Mouse (Mus musculus) cerebellum, adult (tissue): ENCODE measurements around the gene C130032M10Rik.

Experiments used
- ATAC-seq: cut with Nextera tagmentation; 2 replicates; pipeline ENCODE4 v1.9.2; 2017; ENCODE audit warnings: mild to moderate bottlenecking, moderate library complexity, mixed read lengths; ENCODE audit not compliant: insufficient number of reproducible peaks, low FRiP score, low TSS enrichment

C130032M10Rik gene

DNA sequence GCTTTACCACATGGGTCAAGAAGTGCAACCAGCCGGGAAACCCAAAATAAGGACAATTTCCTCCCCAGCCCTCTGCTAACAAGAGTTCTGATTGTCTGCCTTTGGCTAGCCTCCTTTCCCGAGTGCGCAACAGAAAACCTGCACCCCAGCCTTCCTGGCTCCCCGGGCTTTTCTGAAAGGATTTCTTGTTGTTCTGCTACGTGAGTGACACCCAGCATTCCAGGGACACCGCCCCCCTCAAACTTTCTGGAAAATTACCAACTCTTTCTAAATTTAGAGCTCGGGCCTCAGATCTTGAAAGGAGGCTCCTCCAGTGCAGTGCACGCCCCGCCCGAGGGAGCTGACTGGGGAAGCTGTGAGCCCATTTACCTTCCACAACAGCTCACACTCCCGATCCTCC, at the start of gene C130032M10Rik:
C130032M10Rik (plus strand) TSS at position 334 of the 400 bp plus-strand sequence.
- no peak for ATAC-seq

DNA sequence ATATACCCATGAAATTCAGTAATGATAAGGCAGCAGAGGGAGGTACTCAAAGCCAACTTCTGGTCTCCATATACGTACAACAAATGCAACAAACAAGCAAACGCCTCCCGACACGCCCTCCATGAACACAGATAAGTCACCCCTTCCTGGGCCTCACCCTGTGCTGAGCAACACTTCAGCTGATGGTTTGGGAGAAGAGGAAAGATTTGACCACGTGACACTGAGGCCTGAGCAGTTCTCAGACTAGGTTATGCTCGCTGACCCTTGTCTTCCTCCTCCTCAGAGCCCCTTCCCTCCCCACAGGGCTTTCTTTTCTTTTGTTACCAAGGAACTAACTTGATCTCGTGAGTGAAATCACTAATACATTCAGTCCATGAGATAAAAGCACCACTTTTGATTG, 48.6 kb upstream of the C130032M10Rik start:
- no peak for ATAC-seq

DNA sequence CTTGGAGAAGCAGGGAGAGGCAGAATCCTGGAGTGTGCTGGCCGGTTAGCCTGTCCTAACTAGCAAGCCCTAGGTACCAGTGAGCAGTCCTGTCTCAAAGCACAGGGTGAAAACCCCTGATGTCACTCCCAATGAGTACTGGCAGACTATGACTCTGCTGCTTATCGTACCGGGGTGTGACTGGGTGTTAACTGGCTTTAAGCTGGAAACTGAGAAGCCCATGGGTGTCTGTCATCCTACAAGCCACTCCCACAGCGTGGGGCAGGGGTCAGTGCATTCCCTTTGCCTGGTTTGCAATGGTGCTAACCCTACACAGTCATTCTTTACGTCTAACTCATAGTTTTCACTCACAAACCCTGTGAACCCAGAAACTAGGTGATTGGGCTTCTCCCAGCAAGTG, 47.3 kb upstream of the C130032M10Rik start:
- ATAC-seq = no peak

DNA sequence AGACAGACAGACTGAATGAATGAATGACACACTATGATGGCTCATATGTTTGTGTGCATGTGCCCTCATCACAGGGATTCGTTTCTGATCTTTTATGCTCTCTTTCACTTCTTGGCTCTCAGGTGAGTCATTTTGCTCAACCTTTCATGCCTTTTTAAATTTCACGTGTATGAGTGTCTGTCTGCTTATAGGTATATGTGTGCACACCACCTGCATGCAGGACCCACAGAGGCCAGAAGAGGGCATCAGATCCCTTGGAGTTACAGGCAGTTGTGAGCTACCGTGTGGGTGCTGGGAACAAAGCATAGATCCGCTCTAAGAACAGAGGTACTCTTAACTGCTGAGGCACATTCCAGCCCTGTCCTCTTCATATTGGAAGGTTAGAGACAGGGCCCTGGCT, 46.8 kb upstream of the C130032M10Rik start:
- no peak for ATAC-seq

DNA sequence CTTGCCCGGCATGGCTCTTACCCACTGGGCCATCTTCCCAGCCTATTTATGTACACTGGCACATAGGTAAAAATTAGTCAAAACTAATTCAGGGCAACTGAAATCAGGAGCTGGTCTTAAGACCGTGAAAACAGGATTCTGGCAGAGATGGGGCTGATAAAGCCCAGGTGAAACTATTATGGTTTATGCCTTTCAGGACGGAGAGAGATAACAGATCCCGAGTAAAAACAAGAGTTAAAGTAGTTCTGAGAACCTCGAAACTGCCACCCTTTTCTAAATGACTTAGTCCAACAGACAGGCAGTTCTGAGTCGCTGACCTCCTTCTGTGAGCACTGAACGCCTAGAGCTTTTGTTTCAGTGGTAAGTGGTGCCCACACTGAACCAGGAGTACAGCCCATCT, 43.6 kb upstream of the C130032M10Rik start:
- no peak for ATAC-seq

DNA sequence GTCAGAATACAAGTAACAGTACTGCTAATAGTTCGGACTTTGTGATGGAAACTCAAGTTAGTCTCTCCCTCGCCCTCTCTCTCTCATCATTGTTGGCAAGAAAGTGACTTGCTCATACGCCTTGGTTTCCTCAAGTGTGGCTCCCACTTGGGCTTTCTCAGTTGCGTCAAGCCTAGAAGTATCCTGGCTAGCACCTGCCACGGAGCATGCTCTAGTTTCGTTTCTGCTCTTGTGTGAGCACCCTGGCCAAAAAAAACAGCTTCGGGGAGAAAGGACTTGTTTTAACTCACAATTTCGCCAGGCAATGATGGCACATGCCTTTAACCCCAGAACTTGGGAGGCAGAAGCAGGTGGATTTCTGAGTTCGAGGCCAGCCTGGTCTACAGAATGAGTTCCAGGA, 38.5 kb upstream of the C130032M10Rik start:
- no peak for ATAC-seq

DNA sequence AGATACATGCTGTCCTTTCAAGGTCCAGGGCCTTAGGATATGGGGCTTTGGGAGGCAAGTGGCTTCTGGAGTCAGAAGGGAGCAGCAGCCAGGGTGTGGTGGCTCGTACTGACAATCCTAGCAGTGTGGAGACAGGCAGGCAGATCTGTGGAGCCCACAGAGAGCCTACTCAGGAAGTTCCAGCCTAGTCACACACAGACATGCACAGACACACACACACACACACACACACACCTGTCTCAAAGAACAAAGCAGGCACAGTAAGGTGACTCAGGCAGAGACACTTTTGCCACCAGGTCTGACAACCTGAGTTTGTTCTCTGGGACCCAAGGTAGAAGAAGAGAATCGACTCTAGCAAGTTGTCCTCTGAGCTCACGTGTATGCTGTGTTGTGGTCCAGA, 34.6 kb upstream of the C130032M10Rik start:
- no peak for ATAC-seq

DNA sequence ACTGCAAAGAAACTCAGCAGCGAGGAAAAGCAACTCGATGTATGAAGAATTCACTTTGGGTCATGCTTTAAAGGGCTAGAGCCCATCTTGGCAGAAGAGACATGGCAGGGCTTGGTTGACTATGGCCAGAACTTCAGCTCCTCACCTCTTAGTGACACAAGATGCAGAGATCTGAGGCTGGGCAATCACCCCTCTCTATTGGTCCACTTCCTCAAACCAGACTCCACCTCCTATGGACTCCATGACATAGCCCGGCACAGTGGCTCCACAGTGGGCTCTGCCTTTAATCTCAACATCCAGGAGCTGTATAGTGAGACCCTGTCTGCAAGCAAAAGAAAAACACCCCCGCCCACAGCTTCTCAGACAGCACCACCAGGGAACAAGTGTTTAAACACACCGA, 30.7 kb upstream of the C130032M10Rik start:
- no peak for ATAC-seq

DNA sequence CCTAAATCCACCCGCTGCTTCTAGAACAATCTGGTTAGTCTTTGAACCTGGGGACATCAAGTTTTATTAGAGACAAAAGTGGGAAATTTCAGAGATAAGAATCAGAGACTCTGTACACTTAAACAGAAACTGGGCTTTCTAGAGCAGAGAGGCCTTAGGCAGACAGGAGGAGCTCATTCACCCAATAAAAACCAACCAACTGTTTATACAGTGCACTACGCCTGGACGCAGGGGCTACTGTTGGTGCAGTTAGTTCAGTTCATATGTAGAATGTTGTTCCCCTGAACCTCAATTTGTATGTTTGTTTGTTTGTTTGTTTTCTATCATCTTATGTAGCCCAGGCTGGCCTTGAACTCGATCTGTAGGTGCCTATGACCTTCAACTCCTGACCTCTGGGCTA, 28.7 kb upstream of the C130032M10Rik start:
- ATAC-seq = no peak

DNA sequence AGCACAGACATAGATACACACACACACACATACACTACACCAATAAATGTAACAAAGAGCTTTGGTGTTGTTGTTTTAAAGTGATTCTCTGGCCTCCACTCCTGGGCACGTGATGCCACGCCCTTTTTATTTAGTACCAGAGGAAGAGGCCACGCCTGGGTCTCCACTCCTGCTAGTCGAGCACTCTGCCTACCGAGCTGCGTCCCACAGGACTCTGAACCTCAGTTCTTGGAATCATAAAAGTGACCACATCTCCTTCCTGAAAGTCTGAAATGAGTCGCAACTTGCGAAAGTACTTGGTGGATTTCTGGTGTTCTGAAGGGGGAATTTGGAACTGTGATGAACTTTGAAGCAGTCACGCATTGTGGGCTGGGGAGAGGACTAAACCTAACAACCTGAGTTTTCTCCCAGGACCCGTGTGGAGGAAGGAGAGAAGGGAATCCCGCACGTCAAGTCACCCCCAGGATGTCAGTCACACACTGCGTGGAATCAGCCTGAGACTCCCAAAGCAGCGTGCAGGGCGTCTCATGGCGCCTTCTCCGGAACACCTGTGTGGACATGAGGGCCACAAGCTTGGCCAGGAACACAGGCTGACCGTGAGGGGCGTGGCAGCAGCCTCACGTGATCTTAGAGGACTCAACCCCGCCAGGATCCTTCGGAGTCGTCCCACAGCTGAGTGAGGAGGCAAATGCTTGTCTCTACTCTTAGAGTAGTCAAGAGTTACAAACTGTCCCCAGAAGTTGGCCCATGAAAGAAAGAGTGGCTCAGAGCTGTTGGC, 27.8 kb upstream of the C130032M10Rik start:
- no peak for ATAC-seq

DNA sequence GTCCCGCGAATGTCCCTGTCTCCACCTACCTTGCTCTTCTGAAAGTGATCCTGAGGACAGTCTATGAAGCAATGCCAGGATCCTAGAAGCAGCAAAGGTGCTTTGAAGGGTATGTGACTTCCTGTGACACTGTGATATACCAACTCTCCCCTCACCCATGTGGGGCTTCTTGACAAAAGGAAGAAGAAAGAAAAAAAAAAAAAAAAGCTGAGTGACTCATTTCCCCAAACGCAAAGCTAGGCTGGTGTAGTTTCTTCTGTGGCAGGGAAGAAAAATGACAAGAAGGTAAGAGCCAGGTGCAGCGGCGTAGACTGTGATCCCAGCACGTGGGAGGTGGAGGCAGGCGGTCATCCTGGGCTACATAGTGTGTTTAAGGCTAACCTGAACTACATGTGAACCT, 19.0 kb upstream of the C130032M10Rik start:
- no peak for ATAC-seq

DNA sequence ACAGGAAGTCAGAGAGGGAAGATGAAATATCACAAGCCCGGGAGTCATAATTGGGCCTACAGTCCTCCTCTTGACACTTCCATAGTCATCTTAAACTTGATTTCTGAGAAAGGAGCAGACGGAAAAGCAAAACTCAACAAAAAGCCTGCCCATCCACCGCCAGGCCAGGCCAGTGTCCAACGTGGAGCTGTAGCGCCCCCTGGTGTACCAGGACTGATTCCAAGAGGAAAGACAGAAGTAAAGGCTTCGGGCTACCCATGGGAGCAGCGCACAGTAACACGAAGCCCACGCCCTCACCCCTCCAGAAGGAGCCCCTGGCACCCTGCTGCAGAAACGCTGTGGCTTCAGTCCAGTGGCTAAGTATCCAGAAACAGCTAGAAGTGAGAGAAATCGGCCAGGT, 17.3 kb upstream of the C130032M10Rik start:
- ATAC-seq = no peak

DNA sequence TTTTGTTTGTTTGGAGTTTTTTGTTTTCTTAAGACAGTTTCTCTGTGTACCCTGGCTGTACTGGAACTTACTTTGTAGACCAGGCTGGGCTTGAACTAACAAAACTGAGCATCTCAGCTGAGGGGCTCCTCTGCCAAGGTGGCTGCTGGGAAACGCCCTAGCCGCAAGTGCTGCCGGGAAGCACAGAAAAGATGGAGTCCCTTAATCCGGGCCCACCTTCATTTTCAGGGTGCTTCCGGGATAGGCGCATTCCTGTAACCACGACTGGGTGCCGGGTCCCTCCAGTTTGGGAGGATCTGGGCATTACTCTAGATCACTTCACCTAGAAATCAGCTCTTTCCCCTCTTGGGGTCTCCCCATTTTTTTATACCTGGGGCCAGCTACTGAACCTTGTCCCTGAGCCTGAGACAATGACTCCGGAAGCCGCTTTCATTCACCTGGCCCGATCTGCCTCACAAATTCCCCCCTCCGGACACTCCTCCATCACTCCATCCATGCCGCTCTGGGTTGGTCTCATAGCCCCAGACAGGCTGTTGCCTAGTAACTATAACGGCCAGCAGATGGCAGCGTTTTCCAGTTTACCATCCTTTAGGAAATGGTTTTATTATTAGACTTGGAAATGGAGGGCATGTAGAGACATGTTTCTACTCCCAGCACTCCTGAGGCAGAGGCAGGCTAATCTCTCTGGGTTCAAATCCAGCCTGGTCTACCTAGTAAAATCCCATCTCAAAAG, 15.5 kb upstream of the C130032M10Rik start:
- ATAC-seq = no peak

DNA sequence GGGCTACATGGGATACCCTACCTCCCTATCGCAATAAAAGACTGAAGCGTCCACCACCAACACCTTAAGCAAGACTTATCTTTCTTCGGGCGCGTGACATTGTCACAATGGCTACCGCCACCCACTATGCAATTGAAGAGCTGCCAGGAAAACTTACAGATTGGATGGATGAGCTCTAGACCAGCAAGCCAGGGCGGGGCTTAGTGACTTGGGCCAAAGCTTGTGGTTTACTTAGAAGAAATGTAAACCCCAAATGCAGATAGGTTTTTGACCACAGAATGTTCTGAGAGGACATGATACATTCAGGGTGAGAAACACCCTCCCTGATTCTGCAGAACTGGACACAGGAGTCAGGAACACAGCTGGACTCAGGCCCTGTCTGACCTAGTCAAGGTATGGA, 14.4 kb upstream of the C130032M10Rik start:
- no peak for ATAC-seq

DNA sequence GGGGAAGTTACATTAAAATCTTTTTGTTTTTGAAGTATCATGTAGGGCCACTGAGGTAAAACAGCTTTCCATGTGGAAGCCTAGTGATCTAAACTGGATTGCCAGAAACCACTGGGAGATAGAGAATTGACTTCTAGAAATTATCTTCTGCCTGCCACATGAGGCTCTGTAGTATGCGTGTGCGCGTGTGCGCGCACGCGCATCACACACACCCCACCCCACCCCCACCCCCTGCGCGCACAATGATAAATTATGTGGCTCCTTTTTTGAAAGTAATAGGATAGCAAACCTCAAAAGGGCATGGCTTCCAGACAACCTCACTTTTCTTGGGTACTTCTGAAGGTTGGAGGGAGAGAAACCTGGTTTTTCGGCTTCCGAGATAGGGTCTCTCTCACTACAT, 13.6 kb upstream of the C130032M10Rik start:
- ATAC-seq = no peak

DNA sequence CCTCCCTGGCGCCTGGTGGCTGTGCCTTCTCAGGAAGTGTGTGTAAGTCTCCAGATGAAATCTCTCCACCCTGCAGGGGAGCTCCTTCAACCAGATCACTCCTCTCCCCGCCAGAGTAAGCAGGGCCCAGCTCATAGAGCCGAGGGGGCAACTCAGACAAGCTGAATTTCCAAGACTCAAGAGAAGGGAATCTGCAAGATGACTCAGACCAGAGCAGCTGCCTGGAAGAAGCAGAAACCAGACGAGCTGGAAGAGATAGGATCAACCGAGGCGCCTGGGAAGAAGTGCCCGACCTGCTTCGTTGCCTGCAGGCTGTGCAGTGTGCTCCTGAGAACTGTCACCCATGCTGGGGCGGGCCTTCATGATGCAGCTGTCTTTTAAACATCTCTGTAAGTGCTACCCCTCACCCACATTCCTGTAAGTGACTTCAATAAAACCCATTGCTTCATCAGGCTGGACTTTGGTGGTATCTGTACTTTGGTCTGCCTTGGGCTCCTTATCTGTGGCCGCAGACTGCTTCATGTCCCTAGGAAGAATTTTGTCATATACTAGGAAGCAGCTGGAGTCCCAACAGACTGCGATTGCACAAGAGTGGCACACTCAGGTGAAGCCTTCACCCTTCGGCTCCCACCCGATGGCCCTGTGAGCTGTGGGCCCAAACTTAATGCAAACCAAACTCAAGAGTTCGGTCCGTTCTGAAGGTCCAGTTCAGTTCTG, 12.6 kb upstream of the C130032M10Rik start:
- no peak for ATAC-seq

DNA sequence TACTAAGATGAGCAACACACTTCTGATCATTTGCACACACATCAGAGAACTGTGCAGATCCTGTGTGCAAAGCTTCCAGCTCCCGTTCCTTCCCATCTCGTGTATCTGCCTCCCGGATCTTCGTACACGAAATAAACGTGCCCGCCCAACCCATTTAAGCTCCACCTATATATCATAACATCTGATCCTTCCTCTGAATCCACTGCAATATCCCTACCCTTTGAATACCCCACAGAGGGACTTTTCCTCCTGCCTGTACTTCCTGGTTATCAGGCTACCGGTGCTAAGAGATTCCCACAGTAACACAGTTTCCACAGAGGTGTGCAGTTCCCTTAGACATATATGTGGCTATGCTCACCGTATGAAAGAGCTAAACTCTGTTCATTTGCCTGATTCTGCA, 10.7 kb upstream of the C130032M10Rik start, which contains the start of gene Ccr4:
Ccr4 (minus strand) TSS at position 101 of the 400 bp plus-strand sequence.
- ATAC-seq = no peak

DNA sequence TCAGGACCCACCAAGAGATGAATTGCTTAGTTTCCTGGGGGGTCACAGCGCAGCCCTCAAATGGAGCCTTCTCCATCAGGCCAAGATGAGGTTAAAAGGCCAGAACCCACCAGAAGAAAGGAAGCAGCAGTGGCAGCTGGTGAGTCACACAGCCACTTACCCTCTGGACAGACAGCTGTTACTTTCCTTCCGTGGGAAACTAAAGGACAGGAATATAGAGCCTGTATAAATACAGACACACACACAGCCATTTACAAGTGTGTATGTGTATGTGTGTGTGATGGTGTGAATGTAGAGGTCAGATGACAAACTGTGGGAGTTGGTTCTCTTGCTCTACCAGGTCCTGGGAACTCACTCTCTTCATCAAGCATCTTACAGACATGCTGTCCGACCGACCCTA, 8.9 kb upstream of the C130032M10Rik start:
- ATAC-seq = no peak

DNA sequence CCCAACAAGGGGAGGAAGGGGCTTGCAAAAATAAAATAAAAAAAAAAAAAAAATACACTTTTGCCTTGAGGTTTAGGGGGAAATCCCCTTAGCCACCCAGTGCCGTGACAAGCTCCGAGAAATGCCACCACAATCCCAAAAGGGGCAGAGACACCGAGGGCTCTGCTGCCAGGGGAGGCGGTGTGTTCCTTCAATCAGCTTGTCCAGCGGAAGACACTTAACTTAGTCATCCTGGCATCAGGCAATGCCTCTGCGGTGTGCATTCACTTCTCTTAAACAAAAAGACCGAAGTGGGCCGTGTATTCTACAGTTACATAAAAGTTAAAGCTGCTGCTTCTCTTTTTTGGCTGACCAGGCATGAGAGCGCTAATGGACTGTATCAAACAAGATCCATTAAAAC, 8.1 kb upstream of the C130032M10Rik start:
- no peak for ATAC-seq

DNA sequence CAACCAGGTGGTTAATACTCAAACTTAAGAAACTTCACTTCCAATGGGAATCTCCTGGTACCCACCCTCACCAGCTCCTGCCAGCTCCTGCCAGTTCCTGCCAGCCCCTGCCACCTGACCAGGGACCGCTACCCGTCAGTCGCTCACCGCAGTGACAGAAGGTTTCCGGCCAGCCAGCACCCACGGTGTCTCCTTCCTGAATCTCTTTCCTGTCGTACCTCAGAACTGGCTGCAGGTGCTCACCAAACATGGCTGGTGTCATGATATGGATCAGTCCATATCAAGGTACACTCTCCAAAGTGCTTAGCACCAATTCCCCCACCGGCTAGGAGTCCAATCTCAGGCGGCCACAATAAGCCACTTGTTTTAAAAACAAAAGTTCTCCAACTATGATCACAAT, 5.7 kb upstream of the C130032M10Rik start:
- no peak for ATAC-seq

DNA sequence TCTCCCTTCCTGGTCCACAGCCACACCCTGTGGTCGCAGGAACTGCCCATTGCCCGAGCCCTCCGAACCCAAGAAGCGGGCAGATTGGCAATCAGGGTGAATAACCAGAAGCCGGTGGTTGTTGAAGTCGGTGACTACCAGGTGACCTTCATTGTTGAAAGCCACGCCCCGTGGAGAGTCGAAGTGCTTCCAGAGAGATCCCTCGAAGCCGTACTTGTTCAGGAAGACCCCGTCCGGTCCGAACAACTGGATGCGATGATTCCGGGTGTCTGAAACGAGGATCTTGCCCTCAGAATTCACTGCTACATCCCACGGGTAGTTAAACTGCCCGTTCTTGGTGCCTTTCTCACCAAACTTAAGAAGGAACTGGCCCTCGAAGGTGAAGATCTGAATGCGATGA, 2.7 kb upstream of the C130032M10Rik start:
- no peak for ATAC-seq
